Mouse (Mus musculus): Measurements from ENCODE around the gene Rnf145. TPM values are rescaled to one million over a fixed set of nuclear protein-coding genes. Genes with fewer than 3 reads are reported as not detected.

The Rnf145 gene
- polyA plus RNA-seq, 1 experiment from 2014 or later, result 46.5 TPM

GRCm38 (mm10) chr11:44494643-44495323 is 24.0 kb upstream of the Rnf145 start:
- no peak for ATAC-seq (ENCODE audit: extremely low read depth, insufficient number of reproducible peaks, low FRiP score, low TSS enrichment)
- no peak overlapping the region for H3K9ac ChIP-seq
- no peaks in the 10 kb centered on the region for H3K36me3 ChIP-seq
- no peak overlapping the region for H3K27ac ChIP-seq (replicated peaks)
- H3K9me3 ChIP-seq, result no peaks in the 10 kb centered on the region
- no peaks in the 10 kb centered on the region for H3K27me3 ChIP-seq (replicated peaks)
- H3K4me2 ChIP-seq, result no peak overlapping the region
- peaks cover 13% of the 10 kb centered on the region for H3K4me1 ChIP-seq
- H3K4me3 ChIP-seq, result no peak overlapping the region
- WGBS, result 76% methylated on average over 5 of the region's 5 CpGs

DNA sequence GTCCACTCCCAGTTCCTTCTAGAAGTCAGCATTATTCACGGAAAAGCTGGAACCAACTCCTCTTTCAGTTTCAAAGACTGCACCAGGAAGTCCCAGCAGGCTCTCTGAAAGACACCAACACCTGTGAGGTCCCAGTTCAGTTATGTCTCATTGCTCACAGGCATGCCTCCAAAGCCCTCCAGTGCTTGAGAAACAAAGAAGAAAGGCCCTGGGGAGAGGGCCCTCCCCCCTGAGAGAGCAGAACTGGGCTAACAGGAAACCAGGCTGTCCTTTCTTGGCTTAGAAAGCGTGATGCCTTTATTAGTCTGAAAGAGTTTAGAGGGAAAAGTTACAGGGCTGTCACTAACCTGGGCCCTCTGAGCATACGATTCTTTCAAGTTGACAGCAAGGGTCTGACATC is 22.5 kb upstream of the Rnf145 start:
- Histone ChIP-seq H3K4me2 (no peak overlapping the region), H3K27ac (replicated peaks) (peak overlapping the region; percentile 28; the same call in 1 of the 2 replicates), H3K9me3 (no peaks in the 10 kb centered on the region), H3K27me3 (replicated peaks) (no peaks in the 10 kb centered on the region), H3K4me1 (peaks cover 13% of the 10 kb centered on the region), H3K36me3 (no peaks in the 10 kb centered on the region), H3K4me3 (no peak overlapping the region), H3K9ac (no peak overlapping the region)
- WGBS, result 56% methylated on average over 3 of the region's 3 CpGs
- ATAC-seq (ENCODE audit: extremely low read depth, insufficient number of reproducible peaks, low FRiP score, low TSS enrichment), result no peak

- H3K9ac ChIP-seq, result no peak overlapping the region
- no peak overlapping the region for H3K4me2 ChIP-seq
- H3K4me1 ChIP-seq, result peaks cover 13% of the 10 kb centered on the region
- 49% methylated on average over 13 of the region's 13 CpGs for WGBS
- H3K27me3 ChIP-seq (replicated peaks), result no peaks in the 10 kb centered on the region
- no peak overlapping the region for H3K4me3 ChIP-seq
- no peak for ATAC-seq (ENCODE audit: extremely low read depth, insufficient number of reproducible peaks, low FRiP score, low TSS enrichment)
- H3K9me3 ChIP-seq, result no peaks in the 10 kb centered on the region
- H3K36me3 ChIP-seq, result no peaks in the 10 kb centered on the region
- no peak overlapping the region for H3K27ac ChIP-seq (replicated peaks)
Observed at GRCm38 (mm10) chr11:44498412-44499272, 20.1 kb upstream of the Rnf145 start.

DNA sequence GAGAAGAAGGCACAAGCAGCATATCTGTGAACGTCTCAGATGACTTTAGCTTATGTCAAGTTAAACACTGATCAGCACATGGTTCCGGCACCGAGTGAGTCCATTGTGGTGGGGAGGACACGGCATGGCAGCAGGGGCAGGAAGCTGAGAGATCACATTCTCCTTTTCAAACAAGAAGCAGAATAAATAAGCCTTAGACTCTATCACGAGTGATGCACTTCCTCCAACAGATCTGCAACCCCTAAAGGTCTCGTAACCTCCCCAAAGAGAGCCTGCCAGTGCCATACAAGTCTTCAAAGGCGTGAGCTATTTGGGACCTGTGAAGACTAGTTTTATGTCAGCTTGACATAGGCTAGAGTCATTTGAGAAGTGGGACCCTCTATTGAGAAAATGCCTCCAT is 17.8 kb upstream of the Rnf145 start:
- H3K27me3 ChIP-seq (replicated peaks), result no peaks in the 10 kb centered on the region
- ATAC-seq (ENCODE audit: extremely low read depth, insufficient number of reproducible peaks, low FRiP score, low TSS enrichment), result no peak
- no peak overlapping the region for H3K27ac ChIP-seq (replicated peaks)
- WGBS, result 61% methylated on average over 7 of the region's 7 CpGs
- H3K9me3 ChIP-seq, result no peaks in the 10 kb centered on the region
- no peak overlapping the region for H3K9ac ChIP-seq
- no peak overlapping the region for H3K4me3 ChIP-seq
- peaks cover 12% of the 10 kb centered on the region for H3K4me1 ChIP-seq
- H3K4me2 ChIP-seq, result no peak overlapping the region
- no peaks in the 10 kb centered on the region for H3K36me3 ChIP-seq

GRCm38 (mm10) chr11:44501477-44501876 is 17.3 kb upstream of the Rnf145 start:
- H3K27me3 ChIP-seq (replicated peaks), result no peaks in the 10 kb centered on the region
- no peak overlapping the region for H3K4me2 ChIP-seq
- H3K36me3 ChIP-seq, result no peaks in the 10 kb centered on the region
- H3K4me1 ChIP-seq, result peaks cover 10% of the 10 kb centered on the region
- no peak overlapping the region for H3K27ac ChIP-seq (replicated peaks)
- no peak for ATAC-seq (ENCODE audit: extremely low read depth, insufficient number of reproducible peaks, low FRiP score, low TSS enrichment)
- no peak overlapping the region for H3K9ac ChIP-seq
- WGBS, result 73% methylated on average over 2 of the region's 2 CpGs
- no peaks in the 10 kb centered on the region for H3K9me3 ChIP-seq
- no peak overlapping the region for H3K4me3 ChIP-seq

DNA sequence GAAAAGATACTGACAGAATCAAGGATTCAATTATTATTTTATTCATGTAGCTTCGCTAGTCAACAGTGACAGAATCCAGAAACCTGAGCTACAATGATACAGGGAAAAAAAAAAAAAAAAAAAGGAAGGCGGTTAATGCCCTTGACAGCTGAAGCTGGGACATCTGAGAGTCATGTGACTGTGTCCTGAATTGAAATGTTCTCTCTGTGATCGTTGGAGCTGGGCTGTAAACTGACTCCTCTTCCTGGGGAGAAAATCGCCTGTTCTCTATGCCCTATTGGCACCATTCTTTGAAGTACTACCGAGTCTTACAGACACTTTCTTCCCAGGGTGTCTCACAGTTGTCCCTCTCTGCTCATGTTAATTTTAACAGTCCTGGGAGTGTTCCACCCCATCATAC is 15.8 kb upstream of the Rnf145 start:
- H3K4me1 ChIP-seq, result peaks cover 10% of the 10 kb centered on the region
- 49% methylated on average over 5 of the region's 5 CpGs for WGBS
- no peak overlapping the region for H3K9ac ChIP-seq
- no peaks in the 10 kb centered on the region for H3K27me3 ChIP-seq (replicated peaks)
- no peak for ATAC-seq (ENCODE audit: extremely low read depth, insufficient number of reproducible peaks, low FRiP score, low TSS enrichment)
- H3K4me3 ChIP-seq, result no peak overlapping the region
- no peaks in the 10 kb centered on the region for H3K9me3 ChIP-seq
- no peak overlapping the region for H3K4me2 ChIP-seq
- H3K27ac ChIP-seq (replicated peaks), result no peak overlapping the region
- H3K36me3 ChIP-seq, result no peaks in the 10 kb centered on the region

GRCm38 (mm10) chr11:44504146-44504545 is 14.6 kb upstream of the Rnf145 start:
- Histone ChIP-seq H3K27ac (replicated peaks) (no peak overlapping the region), H3K9me3 (no peaks in the 10 kb centered on the region), H3K9ac (no peak overlapping the region), H3K4me2 (no peak overlapping the region), H3K4me1 (peaks cover 10% of the 10 kb centered on the region), H3K36me3 (no peaks in the 10 kb centered on the region), H3K4me3 (no peak overlapping the region), H3K27me3 (replicated peaks) (no peaks in the 10 kb centered on the region)
- ATAC-seq (ENCODE audit: extremely low read depth, insufficient number of reproducible peaks, low FRiP score, low TSS enrichment), result no peak
- WGBS, result 85% methylated on average over 7 of the region's 7 CpGs

DNA sequence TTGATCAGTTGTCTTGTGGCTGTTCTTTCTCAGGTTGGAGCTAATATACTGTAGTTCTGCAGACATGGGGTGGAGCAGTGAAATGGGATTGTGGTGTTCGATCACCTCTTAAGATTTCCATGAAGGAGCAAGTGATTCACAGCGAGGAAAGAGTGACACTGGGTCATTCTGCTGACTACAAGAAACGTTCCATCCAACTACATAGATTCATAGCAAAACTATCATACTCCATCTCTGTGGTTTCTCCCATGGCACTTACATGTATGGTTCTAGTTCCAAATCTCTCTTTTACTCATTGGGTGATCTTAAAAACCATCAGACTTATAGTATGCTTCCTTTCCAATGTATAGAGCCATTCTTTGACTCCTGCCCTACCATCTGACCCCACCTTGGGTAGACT is 14.0 kb upstream of the Rnf145 start:
- Histone ChIP-seq H3K9ac (no peak overlapping the region), H3K4me1 (peaks cover 12% of the 10 kb centered on the region), H3K4me3 (no peak overlapping the region), H3K27me3 (replicated peaks) (no peaks in the 10 kb centered on the region), H3K9me3 (no peaks in the 10 kb centered on the region), H3K4me2 (no peak overlapping the region), H3K27ac (replicated peaks) (no peak overlapping the region), H3K36me3 (no peaks in the 10 kb centered on the region)
- 84% methylated on average over 3 of the region's 3 CpGs for WGBS
- no peak for ATAC-seq (ENCODE audit: extremely low read depth, insufficient number of reproducible peaks, low FRiP score, low TSS enrichment)

DNA sequence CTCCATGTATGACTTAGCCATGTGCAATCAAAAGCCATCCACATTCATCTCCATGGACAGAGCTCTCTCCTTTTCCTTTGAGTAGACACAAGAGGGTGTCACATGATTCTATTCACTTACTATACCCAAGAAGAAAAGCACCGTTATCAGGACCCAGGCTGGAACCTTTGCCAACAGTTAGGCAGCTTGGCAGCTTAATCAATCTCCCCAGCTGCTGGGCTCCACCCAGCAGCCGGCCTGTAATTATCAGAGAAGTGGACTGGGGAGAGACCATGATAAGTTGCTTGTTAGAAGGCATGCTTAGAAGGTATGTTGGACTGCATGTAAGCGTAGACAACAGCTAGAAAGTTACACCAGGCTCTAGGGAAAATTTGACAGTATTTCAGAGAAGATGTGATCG is 9.9 kb upstream of the Rnf145 start:
- peak overlapping the region; percentile 21; the same call in 1 of the 2 replicates for H3K4me2 ChIP-seq

DNA sequence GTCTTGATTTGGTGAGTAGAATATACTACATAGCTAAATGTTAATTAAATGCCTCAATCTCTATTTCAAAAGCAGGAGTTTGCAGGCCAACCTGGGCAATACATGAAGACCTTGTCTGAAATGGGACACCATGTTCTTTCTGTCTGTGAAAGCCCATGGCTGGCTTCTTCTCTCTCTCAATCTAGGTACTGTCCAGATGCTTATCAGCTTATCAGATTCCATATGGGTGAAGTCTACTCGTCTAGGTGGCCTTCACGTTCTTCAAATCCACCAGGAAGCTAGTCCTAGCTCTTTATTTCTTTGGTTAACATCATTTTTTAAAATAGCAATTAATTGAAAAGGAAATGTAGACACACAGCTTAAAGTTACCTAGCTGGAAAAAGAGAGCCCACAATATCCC is 8.9 kb upstream of the Rnf145 start:
- no peak overlapping the region for H3K9ac ChIP-seq
- 72% methylated on average over 2 of the region's 2 CpGs for WGBS
- no peak for ATAC-seq (ENCODE audit: extremely low read depth, insufficient number of reproducible peaks, low FRiP score, low TSS enrichment)
- H3K4me3 ChIP-seq, result no peak overlapping the region
- no peaks in the 10 kb centered on the region for H3K9me3 ChIP-seq
- H3K36me3 ChIP-seq, result no peaks in the 10 kb centered on the region
- no peak overlapping the region for H3K27ac ChIP-seq (replicated peaks)
- no peaks in the 10 kb centered on the region for H3K27me3 ChIP-seq (replicated peaks)
- H3K4me1 ChIP-seq, result peaks cover 22% of the 10 kb centered on the region
- H3K4me2 ChIP-seq, result no peak overlapping the region

More for the DNA sequence above, 9.9 kb upstream of the Rnf145 start:
- H3K27me3 ChIP-seq (replicated peaks), result no peaks in the 10 kb centered on the region
- ATAC-seq (ENCODE audit: extremely low read depth, insufficient number of reproducible peaks, low FRiP score, low TSS enrichment), result peak; percentile 46; the same call in 1 of the 2 replicates
- WGBS, result 34% methylated on average over 4 of the region's 4 CpGs
- H3K27ac ChIP-seq (replicated peaks), result no peak overlapping the region; the same call in 1 of the 2 replicates
- no peak overlapping the region for H3K4me3 ChIP-seq
- no peaks in the 10 kb centered on the region for H3K9me3 ChIP-seq
- H3K9ac ChIP-seq, result no peak overlapping the region
- no peaks in the 10 kb centered on the region for H3K36me3 ChIP-seq
- H3K4me1 ChIP-seq, result peaks cover 22% of the 10 kb centered on the region

- Histone ChIP-seq H3K9ac (no peak overlapping the region), H3K27ac (replicated peaks) (no peak overlapping the region), H3K9me3 (no peaks in the 10 kb centered on the region), H3K27me3 (replicated peaks) (no peaks in the 10 kb centered on the region), H3K4me1 (peaks cover 22% of the 10 kb centered on the region), H3K36me3 (no peaks in the 10 kb centered on the region), H3K4me3 (no peak overlapping the region), H3K4me2 (no peak overlapping the region)
- 81% methylated on average over 7 of the region's 7 CpGs for WGBS
- no peak for ATAC-seq (ENCODE audit: extremely low read depth, insufficient number of reproducible peaks, low FRiP score, low TSS enrichment)
Observed at GRCm38 (mm10) chr11:44510371-44510770, 8.4 kb upstream of the Rnf145 start.

All from heart, embryonic 13.5 days (tissue).